Mouse (Mus musculus) C2C12 (cell line): ENCODE measurements at regions not wholly inside any gene's neighbourhood (a gene's known extent, or its start where the extent isn't known, plus 50 kb on each side); places are given as distances from the start of the nearest gene placed in this dataset.

Experiments
- H3K27me3 ChIP-seq: one replicate; pipeline ENCODE4 v1.6.1; 2011; ENCODE audit not compliant: control insufficient read depth, insufficient read depth, insufficient read length
- H3K36me3 ChIP-seq: one replicate; pipeline ENCODE4 v1.6.1; 2011; ENCODE audit not compliant: control insufficient read depth, insufficient read depth
- H3K4me3 ChIP-seq: one replicate; pipeline ENCODE4 v1.5.1; 2011; ENCODE audit warnings: mild to moderate bottlenecking, control low read depth; ENCODE audit not compliant: poor library complexity, insufficient read depth, severe bottlenecking
- H3K79me2 ChIP-seq: one replicate; pipeline ENCODE4 v1.6.1; 2011; ENCODE audit not compliant: control insufficient read depth, insufficient read depth
- H3K79me3 ChIP-seq: one replicate; pipeline ENCODE4 v1.6.1; 2011; ENCODE audit warnings: low read depth, control low read depth
- H3ac ChIP-seq: one replicate; pipeline ENCODE3; 2011; ENCODE audit warnings: low read depth; ENCODE audit not compliant: control insufficient read depth, insufficient read length
- CEBPB ChIP-seq: IDR thresholded peaks from one replicate; pipeline ENCODE4 v1.6.1; 2011; ENCODE audit warnings: low read depth, mild to moderate bottlenecking, control low read depth, moderate library complexity
- CTCF ChIP-seq: IDR thresholded peaks from one replicate; pipeline ENCODE4 v1.5.1; 2011; ENCODE audit not compliant: control insufficient read depth, insufficient read depth, insufficient read length
- FOSL1 ChIP-seq: IDR thresholded peaks from one replicate; pipeline ENCODE4 v1.8.0; 2011; ENCODE audit warnings: mild to moderate bottlenecking, low read length; ENCODE audit not compliant: poor library complexity, insufficient read depth, severe bottlenecking
- MAX ChIP-seq: IDR thresholded peaks from one replicate; pipeline ENCODE4 v1.6.1; 2011; ENCODE audit warnings: mild to moderate bottlenecking, control low read depth
- MYOD1 ChIP-seq: IDR thresholded peaks from one replicate; pipeline ENCODE4 v1.6.1; 2011; ENCODE audit warnings: low read depth; ENCODE audit not compliant: control insufficient read depth, insufficient read length
- MYOG ChIP-seq: IDR thresholded peaks from one replicate; pipeline ENCODE4 v1.6.1; 2011; ENCODE audit not compliant: control insufficient read depth, insufficient read length; ENCODE audit errors: extremely low read depth
- USF1 ChIP-seq: IDR thresholded peaks from one replicate; pipeline ENCODE4 v1.6.1; 2011; ENCODE audit warnings: low read depth, mild to moderate bottlenecking, control low read depth, moderate library complexity

DNA sequence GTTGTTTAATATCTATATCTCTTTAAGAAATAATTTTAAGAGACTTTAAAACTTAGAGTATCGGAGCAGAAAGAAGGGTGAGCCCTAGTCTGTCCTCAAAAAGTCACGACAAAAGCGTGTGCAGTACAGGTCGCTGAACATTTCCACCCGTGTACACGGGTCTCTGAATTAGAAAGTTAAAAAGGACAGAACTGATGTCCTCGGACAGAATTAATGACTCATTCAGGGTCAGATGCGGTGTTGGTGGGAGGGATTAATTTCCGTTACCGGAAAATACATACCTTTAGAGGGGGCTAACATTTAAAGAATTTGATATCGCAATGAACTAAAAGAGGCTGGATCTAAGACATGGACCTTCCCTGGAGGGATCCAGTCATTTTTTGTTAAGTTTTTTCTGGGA lies 152.3 kb upstream of the Smim15 start:
- no peaks in the 10 kb centered on the region for H3K36me3 ChIP-seq
- peaks cover 19% of the 10 kb centered on the region for H3K79me2 ChIP-seq
- no peaks in the 10 kb centered on the region for H3K27me3 ChIP-seq
- TF ChIP-seq CTCF (no peak), MYOD1 (no peak), FOSL1 (no peak), MYOG (no peak), CEBPB (no peak), USF1 (no peak), MAX (no peak)
- peak overlapping the region; percentile 7 for H3K4me3 ChIP-seq
- no peak overlapping the region for H3ac ChIP-seq
- peaks cover 3% of the 10 kb centered on the region for H3K79me3 ChIP-seq

DNA sequence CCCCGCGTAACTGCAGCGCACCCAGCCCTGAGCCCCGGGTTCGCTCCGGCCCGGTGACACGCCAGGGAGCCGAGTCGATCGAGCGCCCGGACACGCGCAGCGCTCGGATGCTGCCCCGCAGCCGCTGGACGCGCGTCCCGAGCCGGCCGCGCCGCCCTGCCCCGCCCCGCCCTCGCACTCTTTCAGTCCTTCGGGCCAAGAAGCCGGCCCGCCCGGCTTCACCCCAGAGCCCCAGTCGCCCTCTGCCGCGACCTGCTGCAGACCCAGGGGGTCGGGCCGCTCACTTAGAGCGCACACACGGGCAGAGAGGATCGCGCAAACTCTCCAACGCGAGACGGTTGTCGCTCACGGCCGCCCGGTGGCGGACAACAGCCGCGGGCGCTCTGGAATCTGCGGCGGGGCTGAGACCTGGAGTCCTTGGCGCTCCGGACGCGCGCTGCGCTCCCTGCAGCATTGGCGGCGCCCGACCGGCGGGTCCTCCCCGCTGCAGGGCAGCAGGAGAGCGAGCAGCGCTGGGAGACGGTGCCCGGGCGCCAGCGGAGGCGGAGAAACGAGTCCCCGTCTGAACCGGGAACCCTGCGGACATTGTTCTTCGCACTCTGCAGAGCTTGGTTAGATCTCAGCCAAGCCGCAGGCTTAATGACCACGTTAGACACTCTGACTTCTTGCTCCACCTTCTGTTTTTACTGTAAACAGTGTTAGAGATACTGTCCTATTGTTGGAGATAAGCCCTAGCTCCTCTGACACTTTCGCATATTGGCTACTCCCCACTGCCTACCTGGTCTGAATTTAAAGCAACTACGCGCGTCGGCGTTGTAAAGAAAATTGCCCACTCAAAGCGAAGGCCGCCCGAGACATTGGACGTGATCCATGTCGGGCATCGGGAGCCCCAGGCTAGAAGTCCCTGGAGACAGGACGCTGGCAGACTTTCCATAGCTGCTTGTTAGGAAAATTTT lies 153.1 kb upstream of the Smim15 start:
- Histone ChIP-seq H3K79me2 (peaks cover 26% of the 10 kb centered on the region), H3ac (peak overlapping the region; percentile 81), H3K4me3 (peak overlapping the region; percentile 36), H3K79me3 (peaks cover 8% of the 10 kb centered on the region), H3K27me3 (no peaks in the 10 kb centered on the region), H3K36me3 (no peaks in the 10 kb centered on the region)
- TF ChIP-seq FOSL1 (no peak), CTCF (peak; percentile 3), MAX (no peak), MYOG (no peak), MYOD1 (no peak), USF1 (no peak), CEBPB (no peak)

DNA sequence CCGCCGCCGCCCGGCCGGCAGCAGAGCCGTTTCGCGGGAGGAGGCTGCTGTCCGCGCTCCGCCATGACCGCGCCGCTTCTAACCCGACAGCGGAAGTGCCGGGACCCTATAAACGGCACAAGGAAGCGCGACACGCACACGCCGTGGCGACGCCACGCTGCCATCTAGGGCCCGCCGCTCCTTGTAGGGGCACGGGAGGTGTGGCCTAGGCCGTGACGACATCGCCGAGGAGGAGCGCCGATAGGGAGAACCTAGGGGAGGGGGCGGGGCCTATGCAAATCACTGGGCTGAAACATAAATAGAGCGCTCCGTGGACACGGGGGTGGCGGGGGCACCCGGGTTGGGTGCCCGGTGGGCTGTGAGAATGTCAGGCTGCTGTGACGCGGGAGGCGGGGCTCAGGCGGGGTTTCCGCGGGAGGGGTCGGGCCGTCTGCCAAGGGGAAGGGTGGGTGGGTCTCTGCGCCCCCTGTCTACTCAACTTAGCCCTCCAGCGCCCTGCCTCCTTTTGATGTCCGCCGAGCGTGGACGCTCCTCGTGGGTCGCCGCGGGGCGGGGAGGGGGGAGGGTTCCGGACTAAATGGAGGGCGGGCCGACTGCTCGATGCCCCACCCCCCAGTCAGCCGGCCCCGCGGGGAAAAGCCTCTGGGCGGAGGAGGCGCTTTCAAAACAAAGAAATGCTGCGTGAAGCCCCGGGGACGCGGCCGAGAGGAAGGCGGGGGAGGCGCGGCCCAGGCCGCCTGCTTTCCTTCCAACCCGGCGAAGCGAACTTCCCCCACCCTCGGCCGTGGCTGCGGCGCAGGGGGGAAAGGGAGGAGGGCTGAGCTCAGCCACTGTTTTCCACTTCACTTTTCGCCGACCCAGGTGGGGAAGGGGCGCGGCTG lies 154.0 kb upstream of the Smim15 start:
- peaks cover 34% of the 10 kb centered on the region for H3K79me2 ChIP-seq
- H3K27me3 ChIP-seq = no peaks in the 10 kb centered on the region
- H3ac ChIP-seq = peak overlapping the region; percentile 81
- no peaks in the 10 kb centered on the region for H3K36me3 ChIP-seq
- H3K4me3 ChIP-seq = peak overlapping the region; percentile 41
- H3K79me3 ChIP-seq = peaks cover 14% of the 10 kb centered on the region
- TF ChIP-seq MYOG (no peak), USF1 (no peak), MYOD1 (no peak), MAX (no peak), CEBPB (no peak), CTCF (no peak), FOSL1 (no peak)

DNA sequence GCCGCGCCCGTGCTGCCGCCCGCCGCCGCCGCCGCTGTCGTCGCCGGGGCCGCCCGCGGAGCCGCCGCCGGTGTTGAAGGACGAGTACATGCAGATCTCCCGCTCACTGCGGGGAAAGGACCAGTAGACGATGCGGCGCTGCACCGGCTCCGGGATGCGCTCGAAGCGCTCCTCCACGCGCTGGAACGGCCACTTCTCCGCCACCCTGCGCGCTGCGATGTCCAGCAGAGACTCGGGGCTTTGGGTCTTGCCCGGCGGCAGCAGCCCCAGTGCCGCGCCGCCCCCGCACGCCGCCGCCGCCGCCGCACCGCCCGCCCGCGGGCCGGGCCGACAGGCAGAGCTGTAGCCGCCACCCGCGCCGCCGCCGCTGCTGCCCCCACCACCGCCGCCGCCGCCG lies 154.7 kb upstream of the Smim15 start:
- Histone ChIP-seq H3ac (peak overlapping the region; percentile 47), H3K36me3 (no peaks in the 10 kb centered on the region), H3K27me3 (no peaks in the 10 kb centered on the region), H3K79me3 (peaks cover 19% of the 10 kb centered on the region), H3K79me2 (peaks cover 40% of the 10 kb centered on the region), H3K4me3 (peak overlapping the region; percentile 41)
- no peak for TF ChIP-seq CEBPB
- TF ChIP-seq FOSL1 = no peak
- no peak for TF ChIP-seq CTCF
- TF ChIP-seq MYOD1 = no peak
- no peak for TF ChIP-seq MYOG

DNA sequence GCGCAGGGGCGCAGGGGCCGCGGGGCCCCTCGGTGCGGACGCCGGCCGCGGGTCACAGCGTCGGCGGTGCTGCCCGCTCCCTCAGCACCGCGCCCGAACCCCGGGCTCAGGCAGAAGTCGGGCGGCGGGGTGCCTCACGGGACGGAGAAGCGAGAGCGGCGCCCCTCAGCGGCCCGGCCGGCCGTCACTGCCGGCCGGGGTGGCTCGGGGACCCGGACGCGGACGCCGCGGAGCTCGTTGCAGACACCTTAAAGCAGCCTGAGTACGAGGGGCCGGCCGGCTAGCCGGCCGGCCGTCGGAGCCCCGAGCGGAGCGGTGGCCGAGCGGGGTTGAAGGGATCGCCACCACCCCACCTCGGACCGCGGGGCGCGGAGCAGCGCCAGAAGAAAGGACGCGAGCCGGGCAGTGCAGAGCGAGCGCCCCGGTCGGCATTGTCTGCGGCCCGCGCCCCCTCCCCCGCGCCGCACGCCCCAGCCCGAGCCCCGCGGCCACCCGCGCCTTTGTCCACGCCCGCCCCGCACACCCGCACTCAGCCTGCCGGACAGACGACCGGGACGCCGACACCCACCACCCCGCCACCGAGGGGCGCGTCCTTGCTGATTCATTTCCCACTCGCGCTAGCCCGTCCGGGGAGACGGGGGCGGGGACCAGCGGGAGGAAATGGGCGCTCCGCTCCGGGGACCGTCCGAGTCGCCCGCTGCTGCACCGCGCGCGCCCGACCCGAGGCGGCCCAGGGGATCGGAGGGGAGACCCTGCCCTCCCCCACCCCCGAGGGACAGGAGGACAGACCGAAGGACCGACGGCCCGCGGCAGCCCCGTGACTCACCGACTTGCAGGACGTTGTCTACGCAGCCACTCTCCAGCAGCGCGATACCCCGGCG lies 155.4 kb upstream of the Smim15 start:
- Histone ChIP-seq H3ac (peak overlapping the region; percentile 27), H3K79me2 (peaks cover 40% of the 10 kb centered on the region), H3K27me3 (no peaks in the 10 kb centered on the region), H3K4me3 (peak overlapping the region; percentile 41), H3K36me3 (no peaks in the 10 kb centered on the region), H3K79me3 (peaks cover 21% of the 10 kb centered on the region)
- TF ChIP-seq CEBPB (no peak), CTCF (no peak), USF1 (no peak), MYOD1 (no peak), MYOG (no peak), FOSL1 (no peak), MAX (no peak)
